Mouse (Mus musculus): ENCODE results near the gene Ccdc149.

Gene Ccdc149

GRCm38 (mm10) chr5:52470991-52471801 is at the start of gene Ccdc149:
TSS of gene Ccdc149 (minus strand) at chr5:52471521.
- peak; percentile 36 for DNase-seq

GRCm38 (mm10) chr5:52519921-52520320 is 48.6 kb upstream of the Ccdc149 start:
- no peak for DNase-seq

- no peak for DNase-seq
Measured at GRCm38 (mm10) chr5:52516072-52516476, 44.8 kb upstream of the Ccdc149 start.

- DNase-seq, result peak; percentile 48
Measured at GRCm38 (mm10) chr5:52515246-52516021, 44.1 kb upstream of the Ccdc149 start.

GRCm38 (mm10) chr5:52511089-52511488 is 39.8 kb upstream of the Ccdc149 start:
- DNase-seq, result no peak

GRCm38 (mm10) chr5:52509416-52509815 is 38.1 kb upstream of the Ccdc149 start:
- no peak for DNase-seq

- no peak for DNase-seq
Measured at GRCm38 (mm10) chr5:52504666-52505065, 33.3 kb upstream of the Ccdc149 start.

GRCm38 (mm10) chr5:52504148-52504547 is 32.8 kb upstream of the Ccdc149 start:
- DNase-seq, result no peak

GRCm38 (mm10) chr5:52495671-52496070 is 24.4 kb upstream of the Ccdc149 start:
- DNase-seq, result no peak

- DNase-seq, result no peak
Measured at GRCm38 (mm10) chr5:52491496-52491895, 20.2 kb upstream of the Ccdc149 start.

GRCm38 (mm10) chr5:52487559-52488430 is 16.5 kb upstream of the Ccdc149 start:
- DNase-seq, result no peak

- no peak for DNase-seq
Measured at GRCm38 (mm10) chr5:52476826-52477225, 5.5 kb upstream of the Ccdc149 start.

GRCm38 (mm10) chr5:52476292-52476701 is 5.0 kb upstream of the Ccdc149 start:
- peak; percentile 76 for DNase-seq

- no peak for DNase-seq
Measured at GRCm38 (mm10) chr5:52473988-52474387, 2.7 kb upstream of the Ccdc149 start.

- no peak for DNase-seq
Measured at GRCm38 (mm10) chr5:52470551-52470950, 770 bp downstream of the Ccdc149 start.

- no peak for DNase-seq
Measured at GRCm38 (mm10) chr5:52467841-52468240, 3.5 kb downstream of the Ccdc149 start.

- no peak for DNase-seq
Measured at GRCm38 (mm10) chr5:52462447-52462846, 8.9 kb downstream of the Ccdc149 start.

- DNase-seq, result no peak
Measured at GRCm38 (mm10) chr5:52461434-52462124, 9.7 kb downstream of the Ccdc149 start.

GRCm38 (mm10) chr5:52459308-52459707 is 12.0 kb downstream of the Ccdc149 start:
- no peak for DNase-seq

- no peak for DNase-seq
Measured at GRCm38 (mm10) chr5:52457154-52457553, 14.2 kb downstream of the Ccdc149 start.

- DNase-seq, result no peak
Measured at GRCm38 (mm10) chr5:52450821-52451220, 20.5 kb downstream of the Ccdc149 start.

- DNase-seq, result no peak
Measured at GRCm38 (mm10) chr5:52449187-52449586, 22.1 kb downstream of the Ccdc149 start.
